Mouse (Mus musculus): ENCODE results near the gene Agxt2.

Agxt2 gene

DNA sequence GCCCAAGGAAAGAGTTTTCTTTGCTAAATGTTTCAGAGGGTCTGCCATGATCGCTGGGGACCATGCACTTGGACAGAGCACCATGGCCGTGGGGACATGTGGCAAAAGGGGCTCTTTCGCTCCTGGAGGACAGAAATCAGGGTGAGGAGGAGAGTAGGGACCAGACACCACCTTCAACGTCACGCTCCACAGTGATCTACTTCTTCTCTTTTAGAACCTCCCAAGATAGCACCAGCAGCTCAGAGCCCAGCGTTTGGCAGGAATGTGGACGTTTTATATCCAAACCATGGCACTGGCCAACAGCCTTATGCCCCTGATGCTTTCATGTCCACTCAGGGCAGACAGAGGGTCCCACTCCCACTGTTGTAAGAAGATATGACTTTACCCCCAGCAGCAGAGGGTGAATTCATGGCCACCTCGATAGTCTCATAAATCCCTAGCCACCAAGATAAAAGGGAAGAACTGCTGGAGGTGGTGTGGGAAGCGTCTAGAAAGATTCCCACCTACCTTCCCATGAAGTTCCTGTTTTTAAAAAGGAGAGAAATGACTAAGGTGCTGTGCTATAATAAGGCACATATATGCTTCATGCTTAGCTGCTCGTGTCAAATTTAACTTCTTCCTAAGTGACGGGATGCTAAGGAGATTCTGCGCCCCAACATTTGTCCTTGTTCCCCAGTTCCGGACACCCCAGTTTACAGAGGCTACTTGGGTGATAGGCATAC is 68.4 kb downstream of the Agxt2 start:
- no peak for DNase-seq (ENCODE audit: low spot score)

DNA sequence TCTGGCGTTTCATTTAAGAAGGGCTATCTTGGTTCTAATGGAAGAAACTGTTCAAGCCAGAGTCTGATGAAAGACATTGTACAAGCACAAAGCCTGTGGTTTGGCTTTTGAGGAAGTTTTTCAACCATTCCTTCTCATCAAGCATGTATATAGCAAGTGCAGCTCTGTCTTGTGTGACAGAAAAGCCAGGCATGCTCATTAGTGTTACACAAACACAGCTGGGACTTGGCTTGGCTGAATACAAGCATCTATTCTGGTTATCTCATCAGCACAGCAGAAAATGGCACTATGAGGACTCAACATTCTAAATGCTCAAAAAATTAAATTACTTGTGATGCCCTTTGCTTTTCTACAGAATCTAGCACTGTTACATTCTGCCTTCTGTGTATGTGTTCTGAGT is 78.6 kb downstream of the Agxt2 start:
- no peak for DNase-seq (ENCODE audit: low spot score)

DNA sequence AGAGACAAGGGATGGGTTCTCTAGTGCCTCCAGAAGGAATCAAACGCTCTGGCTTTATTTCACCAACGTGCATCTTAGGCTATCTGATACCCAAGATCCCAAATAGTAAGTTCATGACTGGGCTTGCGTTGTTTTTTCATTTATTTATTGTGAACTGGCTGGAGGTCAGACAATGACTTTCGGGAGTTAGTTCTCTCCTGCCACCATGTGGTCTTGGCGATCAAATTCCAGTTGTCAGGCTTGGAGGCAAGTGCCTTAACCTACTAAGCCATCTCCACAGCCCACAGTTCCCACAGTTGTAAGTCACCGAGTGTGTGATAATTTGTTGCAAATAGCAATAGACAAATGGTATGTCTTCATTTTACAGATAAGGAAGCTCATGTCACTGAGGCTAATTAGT is 81.6 kb downstream of the Agxt2 start:
- peak; percentile 2 for DNase-seq (ENCODE audit: low spot score)

DNA sequence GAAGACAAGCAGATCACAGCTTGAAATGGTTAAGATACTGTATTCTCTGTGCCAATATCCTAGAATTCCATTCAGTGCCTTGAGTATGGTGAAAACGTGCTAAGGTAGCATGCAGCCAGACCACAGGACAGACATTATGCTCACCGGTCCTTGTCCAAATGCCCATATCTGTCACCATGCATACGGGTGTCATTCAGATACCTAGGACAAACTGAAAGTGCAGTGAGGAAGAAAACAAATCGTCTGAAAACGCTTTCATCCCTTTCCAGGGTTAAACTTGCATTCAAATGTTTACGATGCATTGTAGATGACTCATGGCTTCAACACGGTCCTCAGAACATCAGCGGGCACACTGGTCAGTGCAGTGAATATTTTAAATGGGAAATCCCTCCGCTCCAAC is 83.2 kb downstream of the Agxt2 start:
- DNase-seq (ENCODE audit: low spot score), result no peak

DNA sequence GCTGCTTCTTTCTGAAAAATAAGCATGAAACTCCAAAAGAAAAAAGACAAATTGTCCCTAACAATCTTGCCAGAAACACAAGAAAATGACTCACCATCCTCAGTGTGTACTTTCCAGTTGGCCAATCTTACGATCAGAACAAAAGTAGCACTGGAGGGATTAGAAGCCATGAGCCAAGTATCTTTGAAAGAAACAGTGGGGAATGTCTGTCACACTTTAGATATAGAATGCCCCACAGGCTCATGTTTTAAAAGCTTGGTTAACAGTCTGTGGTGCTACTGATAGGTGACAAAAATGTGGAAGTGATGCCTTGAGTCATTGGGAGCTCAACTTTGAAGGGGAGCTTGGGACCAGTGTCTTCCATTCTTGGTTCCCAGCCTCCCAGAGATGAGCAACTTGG is 83.9 kb downstream of the Agxt2 start:
- no peak for DNase-seq (ENCODE audit: low spot score)

DNA sequence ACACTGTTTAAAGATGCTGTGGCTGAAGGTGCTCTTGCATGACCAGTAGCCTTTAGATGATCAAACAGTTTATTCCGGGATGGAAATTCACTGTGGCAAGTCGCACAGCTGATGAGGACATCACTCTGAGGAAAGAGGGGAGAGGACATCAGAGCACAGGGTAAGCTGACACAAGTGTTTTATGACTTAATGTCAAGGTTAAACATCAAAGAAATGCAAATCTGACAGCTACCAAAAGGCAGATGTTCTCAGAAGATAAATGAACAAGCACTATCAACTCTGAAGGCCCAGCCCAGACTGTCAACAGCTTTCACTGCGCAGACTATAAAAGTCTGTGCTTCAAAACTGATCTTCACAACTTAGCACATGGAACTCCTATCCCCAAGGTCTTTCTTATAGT is 88.8 kb downstream of the Agxt2 start:
- no peak for DNase-seq (ENCODE audit: low spot score)
